Mouse (Mus musculus) neural tube, embryonic 14.5 days (tissue): Measurements from ENCODE around the gene Prpf40a. TPM values are rescaled to one million over a fixed set of nuclear protein-coding genes. Genes with fewer than 3 reads are reported as not detected.

Source experiments
- ATAC-seq: fragments of 200-750 bp; cut with Nextera tagmentation; 2 replicates; pipeline ENCODE4 v1.8.0; 2017; ENCODE audit warnings: low read depth, mild to moderate bottlenecking, moderate TSS enrichment, moderate library complexity
- H3K27ac ChIP-seq: fragments of 300-500 bp; sonication (generic); 2 replicates; pipeline ENCODE4 v1.5.1; 2014; ENCODE audit warnings: low read depth, mild to moderate bottlenecking, control low read depth, low read length, moderate library complexity, mixed read lengths
- H3K27me3 ChIP-seq: fragments of 300-500 bp; sonication (generic); 2 replicates; pipeline ENCODE4 v1.6.1; 2014; ENCODE audit warnings: low read length; ENCODE audit not compliant: control insufficient read depth, insufficient read depth
- H3K36me3 ChIP-seq: fragments of 300-500 bp; sonication (generic); 2 replicates; pipeline ENCODE4 v1.6.1; 2014; ENCODE audit warnings: low read length, mixed read lengths; ENCODE audit not compliant: control insufficient read depth, insufficient read depth
- H3K4me1 ChIP-seq: fragments of 300-500 bp; sonication (generic); 2 replicates; pipeline ENCODE4 v1.6.1; 2014; ENCODE audit warnings: low read length; ENCODE audit not compliant: control insufficient read depth, insufficient read depth
- H3K4me2 ChIP-seq: fragments of 300-500 bp; sonication (generic); 2 replicates; pipeline ENCODE4 v1.6.1; 2014; ENCODE audit warnings: mild to moderate bottlenecking, low read depth, low read length, control low read depth
- H3K4me3 ChIP-seq: fragments of 300-500 bp; sonication (generic); 2 replicates; pipeline ENCODE4 v1.5.1; 2014; ENCODE audit warnings: low read depth, low read length, control low read depth, mixed read lengths
- H3K9ac ChIP-seq: fragments of 300-500 bp; sonication (generic); replicated peaks from 2 replicates; pipeline ENCODE4 v1.6.1; 2014; ENCODE audit warnings: low read depth, mild to moderate bottlenecking, control low read depth, low read length, mixed read lengths
- H3K9me3 ChIP-seq: fragments of 300-500 bp; sonication (generic); 2 replicates; pipeline ENCODE4 v1.6.1; 2016; ENCODE audit warnings: low read length; ENCODE audit not compliant: control insufficient read depth
- WGBS: fragments of 180-500 bp; shearing (Covaris S2); extraction: QIAGEN DNeasy Blood & Tissue Kit; methylation state at CpG from one replicate; pipeline ENCODE4 v1.1.7; 2014; 5-methylcytosine and 5-hydroxymethylcytosine counted together
- polyA plus RNA-seq: library from polyadenylated mRNA; unstranded; fragments of >200 nt; fragmentation: Nextera tagmentation; extraction: Ambion mirVana; gene quantifications from 2 replicates; pipeline ENCODE4 v1.2.1, GENCODE M21; 2014

Gene Prpf40a
- polyA plus RNA-seq, 1 experiment from 2014 or later: 118 TPM

GRCm38 (mm10) chr2:53192386-53192785, 1.3 kb upstream of the Prpf40a start:
- WGBS: 1% methylated on average over 20 of the region's 20 CpGs

DNA sequence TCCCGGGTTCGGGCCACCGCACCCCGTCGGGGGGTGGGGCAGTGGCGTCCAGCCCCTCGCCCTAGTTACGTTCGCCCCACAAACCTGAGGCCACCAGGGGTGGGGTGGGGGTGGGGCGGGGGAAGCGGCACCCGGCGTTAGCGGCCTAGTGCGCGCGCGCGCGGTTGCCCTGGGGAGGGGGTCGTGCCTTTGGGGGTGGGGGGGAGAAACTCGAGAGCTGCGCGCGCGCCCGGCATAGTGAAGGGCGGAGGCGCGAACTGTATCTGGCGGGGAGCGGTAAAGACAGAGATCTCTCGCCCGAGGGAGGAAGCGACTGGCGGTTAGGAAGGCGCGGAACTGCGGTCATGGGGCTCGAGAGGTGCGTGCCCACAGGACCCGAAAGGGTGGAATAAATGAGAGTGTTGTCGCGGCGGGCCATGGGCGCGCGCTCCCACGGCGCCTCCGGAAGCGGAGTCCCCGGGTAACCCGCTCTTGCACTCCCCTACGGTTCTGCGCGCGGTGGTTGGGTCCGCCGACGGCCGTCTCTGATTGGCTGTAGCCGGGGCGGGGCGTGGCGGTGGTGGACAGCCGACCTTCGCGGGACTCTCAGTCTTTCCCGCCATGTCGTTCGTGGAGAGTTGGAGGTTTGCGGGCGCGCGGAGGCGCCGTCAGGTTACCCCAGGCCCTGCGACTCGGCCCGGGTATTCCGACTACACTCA, 588 bp upstream of the Prpf40a start, which contains the start of gene Arl6ip6:
Arl6ip6 (plus strand) TSS at position 204 of the 698 bp plus-strand sequence.
- Histone ChIP-seq H3K4me2 (peak within 1 kb of the TSS; percentile 65), H3K4me3 (peak within 1 kb of the TSS; percentile 85), H3K27ac (peak within 1 kb of the TSS; percentile 94), H3K9ac (peak within 1 kb of the TSS; percentile 73), H3K36me3 (peaks cover 11% of the 10 kb centered on the region; the same call in 1 of the 2 replicates), H3K4me1 (peaks cover 11% of the 10 kb centered on the region), H3K27me3 (no peaks in the 10 kb centered on the region), H3K9me3 (no peaks in the 10 kb centered on the region)
- under 1% methylated on average over 82 of the region's 82 CpGs for WGBS
- ATAC-seq: peak; percentile 92

More at GRCm38 (mm10) chr2:53192386-53192785, 1.3 kb upstream of the Prpf40a start:
- peak overlapping the region; percentile 73 for H3K9ac ChIP-seq
- H3K27me3 ChIP-seq: no peaks in the 10 kb centered on the region
- H3K4me1 ChIP-seq: peaks cover 11% of the 10 kb centered on the region
- peak overlapping the region; percentile 65 for H3K4me2 ChIP-seq
- H3K4me3 ChIP-seq: peak overlapping the region; percentile 85
- peaks cover 11% of the 10 kb centered on the region; the same call in 1 of the 2 replicates for H3K36me3 ChIP-seq
- H3K27ac ChIP-seq: peak overlapping the region; percentile 94
- no peaks in the 10 kb centered on the region for H3K9me3 ChIP-seq
- ATAC-seq: peak; percentile 2; the same call in 1 of the 2 replicates

GRCm38 (mm10) chr2:53189811-53190210, 1.3 kb downstream of the Prpf40a start:
- H3K4me3 ChIP-seq: peak overlapping the region; percentile 85
- H3K9ac ChIP-seq: no peak overlapping the region
- H3K9me3 ChIP-seq: no peaks in the 10 kb centered on the region
- H3K4me2 ChIP-seq: peak overlapping the region; percentile 58
- no peaks in the 10 kb centered on the region for H3K27me3 ChIP-seq
- no peak for ATAC-seq
- 74% methylated on average over 3 of the region's 3 CpGs for WGBS
- no peak overlapping the region for H3K27ac ChIP-seq
- peaks cover 11% of the 10 kb centered on the region for H3K4me1 ChIP-seq
- peaks cover 9% of the 10 kb centered on the region; the same call in 1 of the 2 replicates for H3K36me3 ChIP-seq

DNA sequence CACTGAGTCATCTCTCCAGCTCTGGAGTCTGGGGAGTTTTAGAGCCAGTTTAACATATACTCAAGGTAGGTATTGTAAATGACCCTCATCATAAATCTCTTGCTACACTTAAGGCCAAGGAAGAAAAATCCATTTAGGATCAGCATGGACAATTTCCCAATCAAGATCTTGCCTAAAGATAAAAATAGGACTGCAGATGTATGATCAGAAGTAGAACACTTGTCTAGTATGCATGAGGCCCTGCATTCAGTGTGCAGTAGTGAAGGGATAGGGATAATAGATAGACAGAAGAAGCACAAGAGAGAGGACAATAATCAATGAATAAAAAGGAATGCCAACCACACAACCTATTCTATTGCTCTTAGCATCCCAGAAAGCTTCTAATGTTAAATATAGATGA, 11.2 kb downstream of the Prpf40a start:
- Histone ChIP-seq H3K9me3 (no peaks in the 10 kb centered on the region), H3K27me3 (no peaks in the 10 kb centered on the region), H3K4me1 (no peaks in the 10 kb centered on the region), H3K9ac (no peak overlapping the region), H3K36me3 (peaks cover 5% of the 10 kb centered on the region; the same call in 1 of the 2 replicates), H3K4me3 (no peak overlapping the region), H3K27ac (no peak overlapping the region), H3K4me2 (no peak overlapping the region)
- no peak for ATAC-seq

GRCm38 (mm10) chr2:53178966-53179365, 12.1 kb downstream of the Prpf40a start:
- no peak overlapping the region for H3K27ac ChIP-seq
- H3K4me3 ChIP-seq: no peak overlapping the region
- ATAC-seq: no peak
- no peak overlapping the region for H3K9ac ChIP-seq
- H3K4me2 ChIP-seq: no peak overlapping the region
- H3K4me1 ChIP-seq: no peaks in the 10 kb centered on the region
- H3K27me3 ChIP-seq: no peaks in the 10 kb centered on the region
- 88% methylated on average over 3 of the region's 3 CpGs for WGBS
- H3K9me3 ChIP-seq: no peaks in the 10 kb centered on the region
- peaks cover 10% of the 10 kb centered on the region; the same call in 1 of the 2 replicates for H3K36me3 ChIP-seq

DNA sequence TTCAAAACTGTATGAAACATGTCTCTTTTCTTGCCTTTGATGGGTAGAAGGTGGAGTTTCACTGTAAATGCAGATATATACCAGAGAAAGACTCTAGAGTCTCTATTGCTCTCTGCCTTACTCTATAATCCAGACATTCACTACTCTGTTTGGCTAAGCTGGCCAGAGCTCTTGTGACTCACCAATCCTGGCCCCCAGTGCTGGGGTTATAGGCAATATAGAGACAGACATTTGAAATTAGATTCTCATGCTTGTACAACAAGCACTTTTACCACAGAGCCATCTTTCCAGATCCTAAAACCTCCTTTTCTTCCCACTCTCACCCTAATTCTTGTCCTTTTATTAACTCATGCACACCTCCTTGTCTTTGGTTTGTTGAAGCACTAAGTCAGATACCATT, 17.1 kb downstream of the Prpf40a start:
- Histone ChIP-seq H3K36me3 (peaks cover 13% of the 10 kb centered on the region; the same call in 1 of the 2 replicates), H3K9ac (no peak overlapping the region), H3K27me3 (no peaks in the 10 kb centered on the region), H3K4me1 (no peaks in the 10 kb centered on the region), H3K4me2 (no peak overlapping the region), H3K27ac (no peak overlapping the region), H3K4me3 (no peak overlapping the region), H3K9me3 (no peaks in the 10 kb centered on the region)
- ATAC-seq: no peak

GRCm38 (mm10) chr2:53146852-53147251, 44.2 kb downstream of the Prpf40a start:
- H3K36me3 ChIP-seq: peaks cover 42% of the 10 kb centered on the region
- ATAC-seq: no peak

GRCm38 (mm10) chr2:53131567-53131966, 59.5 kb downstream of the Prpf40a start:
- no peak for ATAC-seq
- H3K4me3 ChIP-seq: no peak overlapping the region
- no peak overlapping the region for H3K4me2 ChIP-seq
- H3K36me3 ChIP-seq: peaks cover 7% of the 10 kb centered on the region; the same call in 1 of the 2 replicates
- H3K9me3 ChIP-seq: no peaks in the 10 kb centered on the region
- 95% methylated on average over 9 of the region's 9 CpGs for WGBS
- H3K4me1 ChIP-seq: no peaks in the 10 kb centered on the region
- no peak overlapping the region for H3K9ac ChIP-seq
- no peak overlapping the region for H3K27ac ChIP-seq
- no peaks in the 10 kb centered on the region for H3K27me3 ChIP-seq

More at GRCm38 (mm10) chr2:53146852-53147251, 44.2 kb downstream of the Prpf40a start:
- no peaks in the 10 kb centered on the region for H3K27me3 ChIP-seq
- H3K27ac ChIP-seq: no peak overlapping the region
- no peaks in the 10 kb centered on the region for H3K9me3 ChIP-seq
- no peak overlapping the region for H3K4me3 ChIP-seq
- no peak overlapping the region for H3K9ac ChIP-seq
- H3K4me2 ChIP-seq: no peak overlapping the region
- no peaks in the 10 kb centered on the region for H3K4me1 ChIP-seq

DNA sequence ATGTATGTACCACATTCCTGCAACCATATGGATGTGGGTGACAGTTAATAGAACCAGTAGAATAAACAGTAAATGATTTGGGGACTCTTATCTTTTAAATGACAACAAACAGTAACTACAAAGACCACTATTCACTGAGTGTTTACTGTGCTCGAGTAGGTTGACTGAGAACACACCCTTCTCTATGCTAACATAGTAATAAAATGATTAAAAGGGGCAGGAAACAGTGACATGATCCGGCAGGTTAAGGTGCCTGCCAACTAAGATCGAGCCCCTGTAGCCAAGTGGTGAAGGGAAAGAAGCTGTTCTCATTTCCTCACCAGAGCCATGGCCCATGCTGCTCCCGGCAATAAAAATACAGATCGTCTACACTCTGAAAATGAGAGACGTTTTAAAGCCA, 62.0 kb downstream of the Prpf40a start:
- H3K27ac ChIP-seq: no peak overlapping the region
- H3K36me3 ChIP-seq: peaks cover 15% of the 10 kb centered on the region; the same call in 1 of the 2 replicates
- no peaks in the 10 kb centered on the region for H3K4me1 ChIP-seq
- no peak overlapping the region for H3K9ac ChIP-seq
- no peak overlapping the region for H3K4me3 ChIP-seq
- no peaks in the 10 kb centered on the region for H3K9me3 ChIP-seq
- no peaks in the 10 kb centered on the region for H3K27me3 ChIP-seq
- H3K4me2 ChIP-seq: no peak overlapping the region
- WGBS: 61% methylated on average over 6 of the region's 6 CpGs
- ATAC-seq: no peak
